Mouse (Mus musculus): ENCODE data around the gene Plxna3. TPM values are rescaled to one million over a fixed set of nuclear protein-coding genes. Genes with fewer than 3 reads are reported as not detected.

Plxna3 gene
- total RNA-seq, 2 experiments from 2014 or later = 2.5 to 5.8 TPM

DNA sequence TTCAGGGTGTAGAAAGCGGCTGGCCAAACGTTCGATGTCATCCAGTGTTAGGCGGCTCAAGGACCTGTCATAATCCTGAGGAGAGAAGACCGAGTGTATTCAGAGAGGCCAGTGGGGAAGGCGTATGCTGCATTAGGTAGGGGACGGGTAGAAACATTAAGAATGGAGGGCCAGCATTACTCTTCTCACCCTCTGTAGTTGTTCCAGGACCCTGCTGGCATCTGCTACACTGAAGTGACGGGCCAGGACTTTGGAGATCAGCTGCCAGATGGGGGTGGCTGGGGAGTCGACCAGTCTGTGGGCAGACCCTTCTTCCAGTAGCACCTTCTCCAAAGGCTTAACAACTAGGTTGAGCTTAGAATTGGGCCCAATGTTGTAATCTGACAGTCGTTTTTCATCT lies 38.6 kb downstream of the Plxna3 start:
- no peak for DNase-seq

- peak; percentile 70 for DNase-seq
Measured at GRCm38 (mm10) chrX:74368209-74368909, 39.5 kb downstream of the Plxna3 start.

DNA sequence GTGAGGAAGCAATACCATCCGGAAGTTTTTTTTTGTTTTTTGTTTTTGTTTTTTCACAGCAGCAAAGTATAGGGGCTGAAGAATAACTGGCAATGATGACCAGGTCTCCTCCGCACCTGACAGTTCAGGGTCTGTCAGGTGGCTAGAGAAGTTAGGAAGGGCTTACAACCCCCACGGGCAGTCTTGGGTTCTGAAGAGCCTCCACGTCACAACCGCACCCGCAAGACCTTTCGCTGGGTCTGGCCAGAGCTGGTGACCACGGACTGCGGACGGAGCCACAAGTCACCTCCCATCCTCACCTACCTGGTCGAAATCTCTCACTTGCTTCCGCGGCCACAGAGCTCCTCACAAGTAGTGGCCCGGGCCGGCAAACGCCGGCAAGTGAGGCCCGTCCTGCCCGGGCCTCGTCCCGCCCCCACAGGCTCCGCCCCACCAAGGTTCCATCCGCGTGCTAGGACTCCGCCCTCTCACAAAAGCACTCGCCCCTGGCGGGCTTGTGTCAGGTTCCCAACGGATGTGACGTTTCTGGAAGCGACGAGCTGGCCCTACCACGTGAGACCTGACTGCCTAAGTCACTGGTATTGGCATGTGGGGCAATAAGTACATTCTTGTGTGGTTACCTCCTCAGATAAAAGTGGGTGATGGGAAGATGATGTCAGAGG lies 44.2 kb downstream of the Plxna3 start, which contains the start of the genes Ubl4a and Slc10a3:
Gene Ubl4a (minus strand): TSS at position 331 of the 662 bp plus-strand sequence.
Gene Slc10a3 (minus strand): TSS at position 462 of the 662 bp plus-strand sequence.
- peak; percentile 79 for DNase-seq

GRCm38 (mm10) chrX:74384451-74384850 lies 55.6 kb downstream of the Plxna3 start:
- DNase-seq = no peak

GRCm38 (mm10) chrX:74388153-74388552 lies 59.3 kb downstream of the Plxna3 start:
- DNase-seq = no peak

GRCm38 (mm10) chrX:74392535-74393443 lies 63.9 kb downstream of the Plxna3 start, which contains the start of the genes Fam3a and Ikbkg:
TSS of gene Fam3a (minus strand) at chrX:74393272.
TSS of gene Ikbkg (plus strand) at chrX:74393290.
- DNase-seq = peak; percentile 62

Small RNA genes lying within 50 kb of the gene (microRNA-seq; reads per million reads assigned to microRNA genes)
- gene Mir7092 = 0 reads per million in 2 experiments

Other genes starting within 250 kb of the Plxna3 start
- gene Opn1mw, start 201.6 kb upstream of the Plxna3 start, total RNA-seq (2021) = not detected
- 10 to 100 TPM; 32.5 to 38.9 TPM for gene Mecp2, start 193.7 kb upstream of the Plxna3 start, total RNA-seq (2021)
- gene Tex28, start 161.2 kb upstream of the Plxna3 start, total RNA-seq (2021) = not detected
- not detected for gene Tktl1, start 151.8 kb upstream of the Plxna3 start, total RNA-seq (2021)
- 100 to 1,000 TPM; 113 to 163 TPM for gene Flna, start 79.2 kb upstream of the Plxna3 start, total RNA-seq (2021)
- 10 to 100 TPM; 23.3 to 25.2 TPM for gene Emd, start 74.4 kb upstream of the Plxna3 start, total RNA-seq (2021)
- 100 to 1,000 TPM; 163 to 167 TPM for gene Rpl10, start 58.3 kb upstream of the Plxna3 start, total RNA-seq (2021)
- 10 to 100 TPM; 41.7 to 47.4 TPM for gene Taz, start 47.2 kb upstream of the Plxna3 start, total RNA-seq (2021)
- 10 to 100 TPM; 62.8 to 69.4 TPM for gene Dnase1l1, start 46.7 kb upstream of the Plxna3 start, total RNA-seq (2021)
- 10 to 100 TPM; 88.7 to 99.7 TPM for gene Atp6ap1, start 32.0 kb upstream of the Plxna3 start, total RNA-seq (2021)
- 10 to 100 TPM; 44.8 to 50.9 TPM for gene Gdi1, start 24.1 kb upstream of the Plxna3 start, total RNA-seq (2021)
- 10 to 100 TPM; 27.1 to 31.2 TPM for gene Fam50a, start 16.0 kb upstream of the Plxna3 start, total RNA-seq (2021)
- 10 to 100 TPM; 40.6 to 45.2 TPM for gene Lage3, start 24.6 kb downstream of the Plxna3 start, total RNA-seq (2021)
- 10 to 100 TPM; 51.1 to 51.7 TPM for gene Ubl4a, start 44.2 kb downstream of the Plxna3 start, total RNA-seq (2021)
- gene Slc10a3, start 44.3 kb downstream of the Plxna3 start, total RNA-seq (2021) = 1 to 10 TPM; 4.8 to 5.6 TPM
- gene Fam3a, start 64.2 kb downstream of the Plxna3 start, total RNA-seq (2021) = 10 to 100 TPM; 18.3 to 18.4 TPM
- gene Ikbkg, start 64.2 kb downstream of the Plxna3 start, total RNA-seq (2021) = 10 to 100 TPM; 25.1 to 27.5 TPM
- 1 to 10 TPM; 6.9 to 8.2 TPM for gene G6pdx, start 100.1 kb downstream of the Plxna3 start, total RNA-seq (2021)
- not detected for gene Gm6880, start 152.3 kb downstream of the Plxna3 start, total RNA-seq (2021)
- gene Olfr1326-ps1, start 245.8 kb downstream of the Plxna3 start, total RNA-seq (2021) = not detected